Mouse (Mus musculus) telencephalon, adult 2 months (tissue): Measurements from ENCODE around the gene Afap1l2.
A peak's percentile ranks its signal among the peaks of the same experiment; 100 is the strongest.

ENCODE experiments used
- DNase-seq: peaks from one replicate; pipeline ENCODE4 v3.0.0-alpha.2; 2011; ENCODE audit warnings: low read depth, low spot score

The Afap1l2 gene

GRCm38 (mm10) chr19:56939826-56940225 lies 68.2 kb downstream of the Afap1l2 start:
- DNase-seq = no peak

GRCm38 (mm10) chr19:56937911-56938310 lies 70.1 kb downstream of the Afap1l2 start:
- DNase-seq = no peak

GRCm38 (mm10) chr19:56936253-56936652 lies 71.8 kb downstream of the Afap1l2 start:
- DNase-seq = no peak

GRCm38 (mm10) chr19:56935777-56936176 lies 72.3 kb downstream of the Afap1l2 start:
- no peak for DNase-seq

- no peak for DNase-seq
Observed at GRCm38 (mm10) chr19:56935111-56935510, 72.9 kb downstream of the Afap1l2 start.

GRCm38 (mm10) chr19:56933800-56934199 lies 74.2 kb downstream of the Afap1l2 start:
- DNase-seq = no peak

- DNase-seq = no peak
Observed at GRCm38 (mm10) chr19:56930029-56930428, 78.0 kb downstream of the Afap1l2 start.

GRCm38 (mm10) chr19:56929392-56929791 lies 78.6 kb downstream of the Afap1l2 start:
- no peak for DNase-seq

- no peak for DNase-seq
Observed at GRCm38 (mm10) chr19:56921744-56922143, 86.3 kb downstream of the Afap1l2 start.

- no peak for DNase-seq
Observed at GRCm38 (mm10) chr19:56920232-56920631, 87.8 kb downstream of the Afap1l2 start.

- peak; percentile 51 for DNase-seq
Observed at GRCm38 (mm10) chr19:56919628-56920027, 88.4 kb downstream of the Afap1l2 start.

- no peak for DNase-seq
Observed at GRCm38 (mm10) chr19:56915084-56915483, 92.9 kb downstream of the Afap1l2 start.

- DNase-seq = no peak
Observed at GRCm38 (mm10) chr19:56914658-56915057, 93.4 kb downstream of the Afap1l2 start.

GRCm38 (mm10) chr19:56913761-56914160 lies 94.3 kb downstream of the Afap1l2 start:
- DNase-seq = no peak

- DNase-seq = no peak
Observed at GRCm38 (mm10) chr19:56910561-56910960, 97.5 kb downstream of the Afap1l2 start.

- peak; percentile 27 for DNase-seq
Observed at GRCm38 (mm10) chr19:56908472-56909270, 99.4 kb downstream of the Afap1l2 start.

- DNase-seq = no peak
Observed at GRCm38 (mm10) chr19:56907850-56908249, 100.2 kb downstream of the Afap1l2 start.

GRCm38 (mm10) chr19:56905395-56905794 lies 102.6 kb downstream of the Afap1l2 start:
- no peak for DNase-seq

GRCm38 (mm10) chr19:56904095-56904494 lies 103.9 kb downstream of the Afap1l2 start:
- DNase-seq = no peak

GRCm38 (mm10) chr19:56897654-56898053 lies 110.4 kb downstream of the Afap1l2 start:
- no peak for DNase-seq

GRCm38 (mm10) chr19:56893326-56893725 lies 114.7 kb downstream of the Afap1l2 start:
- DNase-seq = no peak

- no peak for DNase-seq
Observed at GRCm38 (mm10) chr19:56892586-56892985, 115.4 kb downstream of the Afap1l2 start.

GRCm38 (mm10) chr19:56891438-56891837 lies 116.6 kb downstream of the Afap1l2 start:
- DNase-seq = no peak

GRCm38 (mm10) chr19:56888654-56889053 lies 119.4 kb downstream of the Afap1l2 start:
- DNase-seq = no peak
